Mouse (Mus musculus) neural tube, embryonic 11.5 days (tissue): ENCODE results near the gene Qpctl. TPM values are rescaled to one million over a fixed set of nuclear protein-coding genes. Genes with fewer than 3 reads are reported as not detected.

ENCODE experiments used
- ATAC-seq: fragments of 200-750 bp; cut with Nextera tagmentation; 2 replicates; pipeline ENCODE4 v1.8.0; 2017; ENCODE audit warnings: moderate number of reproducible peaks, mild to moderate bottlenecking, moderate TSS enrichment, moderate library complexity; ENCODE audit not compliant: insufficient read depth, low FRiP score, low TSS enrichment
- DNase-seq: peaks from one replicate; pipeline ENCODE4 v3.0.0-alpha.2; 2015; ENCODE audit warnings: low spot score
- H3K27ac ChIP-seq: fragments of 300-500 bp; sonication (generic); 2 replicates; pipeline ENCODE4 v1.5.1; 2014; ENCODE audit warnings: low read depth, mild to moderate bottlenecking, low read length
- H3K27me3 ChIP-seq: fragments of 300-500 bp; sonication (generic); 2 replicates; pipeline ENCODE4 v1.6.1; 2014; ENCODE audit warnings: mild to moderate bottlenecking, low read length, mixed read lengths; ENCODE audit not compliant: control insufficient read depth, insufficient read depth
- H3K36me3 ChIP-seq: fragments of 300-500 bp; sonication (generic); 2 replicates; pipeline ENCODE4 v1.6.1; 2014; ENCODE audit warnings: mild to moderate bottlenecking, low read length, moderate library complexity, mixed read lengths; ENCODE audit not compliant: control insufficient read depth, insufficient read depth
- H3K4me1 ChIP-seq: fragments of 300-500 bp; sonication (generic); 2 replicates; pipeline ENCODE4 v1.6.1; 2014; ENCODE audit warnings: low read length, mixed read lengths; ENCODE audit not compliant: control insufficient read depth, insufficient read depth
- H3K4me2 ChIP-seq: fragments of 300-500 bp; sonication (generic); 2 replicates; pipeline ENCODE4 v1.6.1; 2014; ENCODE audit warnings: low read depth, mild to moderate bottlenecking, moderate library complexity
- H3K4me3 ChIP-seq: fragments of 300-500 bp; sonication (generic); 2 replicates; pipeline ENCODE4 v1.5.1; 2014; ENCODE audit warnings: low read depth, low read length
- H3K9ac ChIP-seq: fragments of 300-500 bp; sonication (generic); 2 replicates; pipeline ENCODE4 v1.6.1; 2014; ENCODE audit warnings: mild to moderate bottlenecking, low read length
- H3K9me3 ChIP-seq: fragments of 300-500 bp; sonication (generic); 2 replicates; pipeline ENCODE4 v1.6.1; 2016; ENCODE audit warnings: low read length; ENCODE audit not compliant: control insufficient read depth
- WGBS: fragments of 180-500 bp; shearing (Covaris S2); extraction: QIAGEN DNeasy Blood & Tissue Kit; methylation state at CpG from one replicate; pipeline ENCODE4 v1.1.7; 2014; 5-methylcytosine and 5-hydroxymethylcytosine counted together
- polyA plus RNA-seq: library from polyadenylated mRNA; unstranded; fragments of >200 nt; fragmentation: Nextera tagmentation; extraction: Ambion mirVana; gene quantifications from 2 replicates; pipeline ENCODE4 v1.2.1, GENCODE M21; 2014

The Qpctl gene
- polyA plus RNA-seq, 1 experiment from 2014 or later = 12.9 TPM

GRCm38 (mm10) chr7:19169506-19169905 is 20.4 kb upstream of the Qpctl start:
- Histone ChIP-seq H3K4me1 (no peaks in the 10 kb centered on the region; the same call in 1 of the 2 replicates), H3K9ac (no peak overlapping the region), H3K27me3 (peaks cover 8% of the 10 kb centered on the region), H3K4me3 (no peak overlapping the region), H3K36me3 (no peaks in the 10 kb centered on the region), H3K27ac (no peak overlapping the region), H3K9me3 (no peaks in the 10 kb centered on the region), H3K4me2 (no peak overlapping the region)
- ATAC-seq (no peak), DNase-seq (no peak)
- 65% methylated on average over 10 of the region's 10 CpGs for WGBS

GRCm38 (mm10) chr7:19166990-19167389 is 17.9 kb upstream of the Qpctl start:
- 89% methylated on average over 3 of the region's 3 CpGs for WGBS
- no peak overlapping the region for H3K4me2 ChIP-seq
- DNase-seq (no peak), ATAC-seq (no peak)
- no peak overlapping the region for H3K9ac ChIP-seq
- H3K4me3 ChIP-seq = no peak overlapping the region
- peaks cover 16% of the 10 kb centered on the region for H3K27me3 ChIP-seq
- no peak overlapping the region for H3K27ac ChIP-seq
- no peaks in the 10 kb centered on the region for H3K9me3 ChIP-seq
- H3K4me1 ChIP-seq = no peaks in the 10 kb centered on the region; the same call in 1 of the 2 replicates
- no peaks in the 10 kb centered on the region for H3K36me3 ChIP-seq

GRCm38 (mm10) chr7:19165656-19166423 is 16.7 kb upstream of the Qpctl start, which contains the start of gene Gipr:
Gipr (minus strand) TSS chr7:19166127.
- peak; percentile 33 for DNase-seq
- peak within 1 kb of the TSS; percentile 2; the same call in 1 of the 2 replicates for H3K9ac ChIP-seq
- H3K4me2 ChIP-seq = 0 out of 2 replicates have a peak within 1 kb of the TSS, but pooled peaks have one; percentile 2
- no peaks in the 10 kb centered on the region for H3K36me3 ChIP-seq
- H3K9me3 ChIP-seq = no peaks in the 10 kb centered on the region
- 14% methylated on average over 13 of the region's 14 CpGs for WGBS
- no peak for ATAC-seq
- no peak within 1 kb of the TSS for H3K27ac ChIP-seq
- no peaks in the 10 kb centered on the region; the same call in 1 of the 2 replicates for H3K4me1 ChIP-seq
- no peak within 1 kb of the TSS for H3K4me3 ChIP-seq
- H3K27me3 ChIP-seq = peaks cover 16% of the 10 kb centered on the region

- H3K4me3 ChIP-seq = no peak overlapping the region
- peak overlapping the region; percentile 2; the same call in 1 of the 2 replicates for H3K9ac ChIP-seq
- H3K36me3 ChIP-seq = no peaks in the 10 kb centered on the region
- no peaks in the 10 kb centered on the region for H3K9me3 ChIP-seq
- 0 out of 2 replicates have a peak overlapping the region, but pooled peaks have one; percentile 2 for H3K4me2 ChIP-seq
- H3K27ac ChIP-seq = no peak overlapping the region
- no peak for DNase-seq
- WGBS = 2% methylated on average over 13 of the region's 13 CpGs
- ATAC-seq = 0 out of 2 replicates have a peak, but pooled peaks have one; percentile 28
- H3K27me3 ChIP-seq = peaks cover 17% of the 10 kb centered on the region
- no peaks in the 10 kb centered on the region; the same call in 1 of the 2 replicates for H3K4me1 ChIP-seq
Observed at GRCm38 (mm10) chr7:19164978-19165377, 15.9 kb upstream of the Qpctl start.

GRCm38 (mm10) chr7:19164189-19164588 is 15.1 kb upstream of the Qpctl start:
- peak; percentile 42 for DNase-seq
- WGBS = 1% methylated on average over 6 of the region's 6 CpGs

GRCm38 (mm10) chr7:19163752-19164151 is 14.7 kb upstream of the Qpctl start:
- no peak overlapping the region for H3K4me2 ChIP-seq
- DNase-seq = no peak
- H3K4me1 ChIP-seq = no peaks in the 10 kb centered on the region; the same call in 1 of the 2 replicates
- WGBS = 26% methylated on average over 12 of the region's 12 CpGs
- peaks cover 26% of the 10 kb centered on the region for H3K27me3 ChIP-seq
- no peaks in the 10 kb centered on the region for H3K9me3 ChIP-seq
- H3K9ac ChIP-seq = no peak overlapping the region
- H3K4me3 ChIP-seq = no peak overlapping the region
- H3K36me3 ChIP-seq = no peaks in the 10 kb centered on the region
- H3K27ac ChIP-seq = no peak overlapping the region
- no peak for ATAC-seq

More at GRCm38 (mm10) chr7:19164189-19164588, 15.1 kb upstream of the Qpctl start:
- Histone ChIP-seq H3K4me3 (0 out of 2 replicates have a peak overlapping the region, but pooled peaks have one; percentile 6), H3K9me3 (no peaks in the 10 kb centered on the region), H3K4me1 (no peaks in the 10 kb centered on the region; the same call in 1 of the 2 replicates), H3K36me3 (no peaks in the 10 kb centered on the region), H3K27ac (no peak overlapping the region), H3K4me2 (no peak overlapping the region), H3K9ac (no peak overlapping the region), H3K27me3 (peaks cover 25% of the 10 kb centered on the region)
- ATAC-seq = no peak

GRCm38 (mm10) chr7:19162928-19163327 is 13.8 kb upstream of the Qpctl start:
- ATAC-seq = no peak
- no peak overlapping the region for H3K9ac ChIP-seq
- no peak for DNase-seq
- H3K27ac ChIP-seq = no peak overlapping the region
- H3K9me3 ChIP-seq = no peaks in the 10 kb centered on the region
- H3K4me2 ChIP-seq = no peak overlapping the region
- H3K4me3 ChIP-seq = no peak overlapping the region
- 80% methylated on average over 7 of the region's 7 CpGs for WGBS
- H3K36me3 ChIP-seq = no peaks in the 10 kb centered on the region
- peaks cover 26% of the 10 kb centered on the region for H3K27me3 ChIP-seq
- no peaks in the 10 kb centered on the region; the same call in none of the 2 replicates for H3K4me1 ChIP-seq

GRCm38 (mm10) chr7:19160115-19160514 is 11.0 kb upstream of the Qpctl start:
- WGBS = 1% methylated on average over 20 of the region's 20 CpGs
- peak; percentile 39; the same call in 1 of the 2 replicates for ATAC-seq
- H3K4me1 ChIP-seq = no peaks in the 10 kb centered on the region; the same call in 1 of the 2 replicates

More at GRCm38 (mm10) chr7:19160115-19160514, 11.0 kb upstream of the Qpctl start:
- no peak overlapping the region for H3K27ac ChIP-seq
- peak; percentile 48 for DNase-seq
- H3K4me3 ChIP-seq = peak overlapping the region; percentile 27
- no peaks in the 10 kb centered on the region for H3K36me3 ChIP-seq
- H3K4me2 ChIP-seq = peak overlapping the region; percentile 53
- no peaks in the 10 kb centered on the region for H3K9me3 ChIP-seq
- H3K9ac ChIP-seq = peak overlapping the region; percentile 26; the same call in 1 of the 2 replicates
- peaks cover 23% of the 10 kb centered on the region for H3K27me3 ChIP-seq
